Mouse (Mus musculus): Measurements from ENCODE around the gene Gng12. TPM values are rescaled to one million over a fixed set of nuclear protein-coding genes. Genes with fewer than 3 reads are reported as not detected.

Gng12 gene
- polyA plus RNA-seq, 1 experiment = 246 TPM

- Histone ChIP-seq H3K4me1 (ENCODE audit: control insufficient read depth, insufficient read depth, low read length) (peaks cover 17% of the 10 kb centered on the region), H3K4me3 (ENCODE audit: insufficient read depth, low read length) (no peak overlapping the region), H3K27ac (ENCODE audit: insufficient read depth, low read length) (no peak overlapping the region)
- TF ChIP-seq CTCF (IDR thresholded peaks at IDR 0.05; ENCODE audit: borderline replicate concordance, insufficient read depth, low read length) (no peak), POLR2A (IDR thresholded peaks at IDR 0.05; ENCODE audit: low read depth, low read length) (no peak)
Observed at GRCm38 (mm10) chr6:66996257-66996656, 100.1 kb downstream of the Gng12 start.

DNA sequence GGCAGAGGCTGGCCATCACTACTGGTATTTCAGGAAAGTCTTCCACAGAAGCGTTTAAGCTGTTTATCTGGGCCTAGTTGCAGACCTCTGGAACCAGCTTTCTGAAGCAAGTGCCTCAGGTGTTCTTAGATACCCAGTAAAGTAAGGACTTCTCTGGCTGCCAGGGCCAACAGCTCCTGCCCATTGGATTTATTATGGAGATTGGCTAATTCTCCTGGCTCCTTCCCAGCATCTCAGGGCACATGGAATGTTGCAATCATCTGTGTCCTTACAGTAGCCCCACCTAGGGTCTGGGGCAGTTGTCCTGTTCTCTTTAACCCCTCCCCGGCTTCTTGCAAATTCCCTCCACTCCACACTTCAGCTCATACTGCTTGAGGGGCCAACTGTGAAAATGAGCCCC, 102.4 kb downstream of the Gng12 start:
- TF ChIP-seq CTCF (IDR thresholded peaks at IDR 0.05; ENCODE audit: borderline replicate concordance, insufficient read depth, low read length) = no peak
- no peak for TF ChIP-seq POLR2A (IDR thresholded peaks at IDR 0.05; ENCODE audit: low read depth, low read length)
- Histone ChIP-seq H3K4me3 (ENCODE audit: insufficient read depth, low read length) (no peak overlapping the region), H3K27ac (ENCODE audit: insufficient read depth, low read length) (no peak overlapping the region), H3K4me1 (ENCODE audit: control insufficient read depth, insufficient read depth, low read length) (peaks cover 6% of the 10 kb centered on the region)

- H3K27ac ChIP-seq (ENCODE audit: insufficient read depth, low read length) = no peak overlapping the region
- H3K4me3 ChIP-seq (ENCODE audit: insufficient read depth, low read length) = no peak overlapping the region
- no peak for TF ChIP-seq POLR2A (IDR thresholded peaks at IDR 0.05; ENCODE audit: low read depth, low read length)
- TF ChIP-seq CTCF (IDR thresholded peaks at IDR 0.05; ENCODE audit: borderline replicate concordance, insufficient read depth, low read length) = no peak
- peaks cover 6% of the 10 kb centered on the region for H3K4me1 ChIP-seq (ENCODE audit: control insufficient read depth, insufficient read depth, low read length)
Observed at GRCm38 (mm10) chr6:66999800-67000199, 103.6 kb downstream of the Gng12 start.

DNA sequence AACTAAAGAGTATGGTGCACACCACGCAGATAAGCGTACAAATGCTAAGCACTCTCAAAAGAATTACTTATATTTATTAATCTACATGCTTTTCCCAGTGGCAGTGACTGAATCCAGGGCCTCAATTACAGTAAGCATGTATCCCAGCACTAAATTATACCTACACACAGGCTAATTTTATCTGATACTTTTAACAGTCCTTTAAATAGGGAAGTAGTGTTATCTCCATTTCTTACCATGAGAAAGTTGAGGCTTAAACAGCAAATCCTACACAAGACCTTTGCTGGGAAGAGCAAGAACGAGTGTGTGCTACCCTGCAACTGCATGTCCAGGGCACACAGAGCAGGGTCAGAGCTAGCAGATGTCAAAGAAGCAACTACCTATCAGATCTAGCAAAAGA, 113.7 kb downstream of the Gng12 start:
- H3K4me3 ChIP-seq (ENCODE audit: insufficient read depth, low read length) = no peak overlapping the region
- peaks cover 5% of the 10 kb centered on the region; the same call in 1 of the 2 replicates for H3K4me1 ChIP-seq (ENCODE audit: control insufficient read depth, insufficient read depth, low read length)
- TF ChIP-seq POLR2A (IDR thresholded peaks at IDR 0.05; ENCODE audit: low read depth, low read length) (no peak), CTCF (IDR thresholded peaks at IDR 0.05; ENCODE audit: borderline replicate concordance, insufficient read depth, low read length) (no peak)

GRCm38 (mm10) chr6:67010370-67011216, 114.4 kb downstream of the Gng12 start:
- TF ChIP-seq CTCF (IDR thresholded peaks at IDR 0.05; ENCODE audit: borderline replicate concordance, insufficient read depth, low read length) (no peak), POLR2A (IDR thresholded peaks at IDR 0.05; ENCODE audit: low read depth, low read length) (no peak)
- Histone ChIP-seq H3K4me1 (ENCODE audit: control insufficient read depth, insufficient read depth, low read length) (peaks cover 5% of the 10 kb centered on the region; the same call in 1 of the 2 replicates), H3K27ac (ENCODE audit: insufficient read depth, low read length) (no peak overlapping the region), H3K4me3 (ENCODE audit: insufficient read depth, low read length) (no peak overlapping the region)

More for the DNA sequence above, 113.7 kb downstream of the Gng12 start:
- no peak overlapping the region for H3K27ac ChIP-seq (ENCODE audit: insufficient read depth, low read length)

DNA sequence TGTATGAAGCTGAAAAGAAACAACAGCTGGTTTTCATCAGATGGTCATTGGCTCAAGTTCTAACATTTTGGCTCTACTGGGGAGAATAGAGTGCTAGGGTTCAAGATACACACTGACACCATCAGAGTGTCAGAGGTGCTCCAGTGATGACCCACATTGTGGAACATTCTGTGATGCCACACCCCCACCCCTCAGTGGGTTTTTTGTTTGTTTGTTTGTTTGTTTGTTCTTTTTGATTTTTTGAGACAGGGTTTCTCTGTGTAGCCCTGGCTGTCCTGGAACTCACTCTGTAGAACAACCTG, 115.0 kb downstream of the Gng12 start:
- TF ChIP-seq CTCF (IDR thresholded peaks at IDR 0.05; ENCODE audit: borderline replicate concordance, insufficient read depth, low read length) (no peak), POLR2A (IDR thresholded peaks at IDR 0.05; ENCODE audit: low read depth, low read length) (no peak)
- H3K27ac ChIP-seq (ENCODE audit: insufficient read depth, low read length) = no peak overlapping the region
- no peak overlapping the region for H3K4me3 ChIP-seq (ENCODE audit: insufficient read depth, low read length)
- peaks cover 5% of the 10 kb centered on the region; the same call in 1 of the 2 replicates for H3K4me1 ChIP-seq (ENCODE audit: control insufficient read depth, insufficient read depth, low read length)

GRCm38 (mm10) chr6:67013293-67013948, 117.2 kb downstream of the Gng12 start:
- H3K27ac ChIP-seq (ENCODE audit: insufficient read depth, low read length) = no peak overlapping the region
- H3K4me1 ChIP-seq (ENCODE audit: control insufficient read depth, insufficient read depth, low read length) = peaks cover 5% of the 10 kb centered on the region; the same call in 1 of the 2 replicates
- H3K4me3 ChIP-seq (ENCODE audit: insufficient read depth, low read length) = no peak overlapping the region
- no peak for TF ChIP-seq POLR2A (IDR thresholded peaks at IDR 0.05; ENCODE audit: low read depth, low read length)
- TF ChIP-seq CTCF (IDR thresholded peaks at IDR 0.05; ENCODE audit: borderline replicate concordance, insufficient read depth, low read length) = no peak

DNA sequence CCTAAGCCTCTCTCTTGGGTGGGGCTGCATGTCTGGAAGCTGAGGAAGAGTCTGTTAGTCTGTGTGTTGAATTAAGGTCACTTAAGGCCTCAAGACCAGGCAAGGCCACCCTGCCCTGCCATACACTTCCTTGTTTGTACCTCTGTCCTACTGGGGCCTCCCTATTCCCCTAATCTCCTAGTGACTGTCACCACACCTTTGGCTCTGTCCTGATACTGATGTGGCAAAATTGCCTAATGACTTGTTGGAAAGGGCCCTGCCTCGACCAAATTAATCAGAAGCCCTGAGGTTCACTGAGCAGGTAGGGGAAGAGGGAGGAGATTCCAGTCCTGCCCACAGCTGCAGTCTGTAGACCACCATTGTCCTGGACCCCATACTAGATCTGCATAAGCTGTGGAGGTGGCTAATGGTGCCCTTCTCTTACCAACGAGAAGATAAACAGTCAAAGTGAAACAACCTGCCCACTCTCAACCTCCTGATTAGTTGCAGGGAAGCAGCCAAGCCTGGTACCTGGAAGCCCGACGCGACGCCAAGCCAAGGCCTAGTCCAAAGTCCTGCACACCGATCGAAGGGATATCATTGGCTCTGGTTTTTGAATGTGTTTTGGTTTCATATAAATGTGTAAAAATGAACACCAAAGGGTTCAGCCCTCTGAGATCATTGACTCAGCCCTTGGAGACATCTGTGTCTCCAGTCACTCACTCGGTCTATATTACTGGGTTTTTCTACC, 117.9 kb downstream of the Gng12 start:
- Histone ChIP-seq H3K4me1 (ENCODE audit: control insufficient read depth, insufficient read depth, low read length) (peaks cover 5% of the 10 kb centered on the region; the same call in 1 of the 2 replicates), H3K4me3 (ENCODE audit: insufficient read depth, low read length) (no peak overlapping the region), H3K27ac (ENCODE audit: insufficient read depth, low read length) (no peak overlapping the region)
- TF ChIP-seq CTCF (IDR thresholded peaks at IDR 0.05; ENCODE audit: borderline replicate concordance, insufficient read depth, low read length) (no peak), POLR2A (IDR thresholded peaks at IDR 0.05; ENCODE audit: low read depth, low read length) (no peak)

GRCm38 (mm10) chr6:67014679-67015075, 118.5 kb downstream of the Gng12 start:
- Histone ChIP-seq H3K4me1 (ENCODE audit: control insufficient read depth, insufficient read depth, low read length) (peaks cover 5% of the 10 kb centered on the region; the same call in 1 of the 2 replicates), H3K27ac (ENCODE audit: insufficient read depth, low read length) (no peak overlapping the region), H3K4me3 (ENCODE audit: insufficient read depth, low read length) (no peak overlapping the region)
- TF ChIP-seq CTCF (IDR thresholded peaks at IDR 0.05; ENCODE audit: borderline replicate concordance, insufficient read depth, low read length) (no peak), POLR2A (IDR thresholded peaks at IDR 0.05; ENCODE audit: low read depth, low read length) (no peak)
